Mouse (Mus musculus) cerebellum, adult 2 months (tissue): ENCODE results near the gene Ccl22.

ENCODE experiments used
- CTCF ChIP-seq: fragments of 200-500 bp; IDR thresholded peaks from 2 replicates; pipeline ENCODE4 v1.5.1; 2011; ENCODE audit warnings: low read depth, mild to moderate bottlenecking, control low read depth, low read length, moderate library complexity, borderline replicate concordance; ENCODE audit not compliant: insufficient read depth
- POLR2A ChIP-seq: fragments of 200-500 bp; IDR thresholded peaks from 2 replicates; pipeline ENCODE4 v1.6.1; 2011; ENCODE audit warnings: low read length, control low read depth, borderline replicate concordance; ENCODE audit not compliant: insufficient read depth

DNA sequence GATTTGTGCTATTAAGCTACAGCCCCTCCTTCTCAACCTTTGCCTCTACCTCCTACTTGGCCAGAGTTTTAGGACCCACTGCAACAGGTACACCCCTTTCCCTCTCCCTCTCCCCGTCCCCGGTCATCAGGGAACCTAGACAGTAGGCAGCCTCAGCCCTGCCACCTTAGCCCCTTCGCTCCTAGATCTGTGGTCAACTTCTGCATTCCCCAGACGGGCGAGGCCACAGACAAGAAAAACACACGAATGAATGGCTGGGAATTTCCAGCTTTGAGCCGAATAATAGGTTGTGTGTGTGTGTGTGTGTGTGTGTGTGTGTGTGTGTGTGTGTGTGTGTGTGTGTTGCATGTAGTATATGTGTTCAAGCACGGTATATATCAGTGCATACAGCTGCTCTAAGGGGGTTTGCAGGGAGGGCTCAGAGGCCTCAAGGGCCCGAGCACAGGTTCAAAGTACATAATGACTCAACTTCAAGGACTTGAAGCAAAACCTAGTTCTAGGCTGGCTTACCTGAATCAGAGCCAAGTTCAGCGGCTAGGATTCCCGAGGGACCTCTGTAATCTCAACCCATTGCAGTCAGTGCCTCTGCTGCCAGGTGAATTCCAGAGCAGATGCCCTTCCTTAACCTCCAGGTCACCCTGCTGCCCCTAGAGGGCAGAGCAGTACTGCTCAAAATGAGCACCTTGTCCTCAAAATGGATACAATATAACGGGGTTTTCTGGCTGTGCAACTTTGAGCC lies 40.0 kb downstream of the Ccl22 start:
- TF ChIP-seq CTCF (peak; percentile 42; the same call in 1 of the 2 replicates), POLR2A (no peak)
